Mouse (Mus musculus) megakaryocyte, embryonic 14.5 days (primary cell): ENCODE results near the gene Serpine1. TPM values are rescaled to one million over a fixed set of nuclear protein-coding genes. Genes with fewer than 3 reads are reported as not detected.
A peak's percentile ranks its signal among the peaks of the same experiment; 100 is the strongest.

Experiments used
- H3K27me3 ChIP-seq: replicated peaks from 2 replicates; pipeline ENCODE3; 2012; ENCODE audit warnings: inconsistent platforms
- H3K36me3 ChIP-seq: replicated peaks from 2 replicates; pipeline ENCODE3; 2012; ENCODE audit warnings: low read length, inconsistent platforms, mixed read lengths
- H3K4me1 ChIP-seq: 2 replicates; pipeline ENCODE4 v1.6.1; 2012; ENCODE audit warnings: inconsistent platforms
- H3K4me3 ChIP-seq: replicated peaks from 2 replicates; pipeline ENCODE3; 2012; ENCODE audit warnings: moderate library complexity, mild to moderate bottlenecking, inconsistent platforms
- H3K9me3 ChIP-seq: 2 replicates; pipeline ENCODE4 v1.6.1; 2012; ENCODE audit warnings: inconsistent platforms
- FLI1 ChIP-seq: IDR thresholded peaks from 2 replicates; pipeline ENCODE4 v1.6.1; 2012; ENCODE audit warnings: low read length, inconsistent platforms, mixed read lengths
- GATA1 ChIP-seq: IDR thresholded peaks from 3 replicates; pipeline ENCODE4 v1.6.1; 2012; ENCODE audit warnings: mixed read lengths, low read length, inconsistent platforms, borderline replicate concordance
- polyA plus RNA-seq: library from polyadenylated mRNA; stranded (reverse); fragments of >175 nt; gene quantifications from 2 replicates; pipeline ENCODE4 v1.2.3, GENCODE M21; 2012; ENCODE audit warnings: low replicate concordance; ENCODE audit not compliant: insufficient read depth

Gene Serpine1
- polyA plus RNA-seq, 1 experiment: 0.17 TPM

- H3K4me1 ChIP-seq: peaks cover 45% of the 10 kb centered on the region
- TF ChIP-seq GATA1 (no peak), FLI1 (no peak)
- H3K36me3 ChIP-seq: peaks cover 20% of the 10 kb centered on the region
- H3K27me3 ChIP-seq: peaks cover 13% of the 10 kb centered on the region
- peak overlapping the region; percentile 10 for H3K4me3 ChIP-seq
- no peaks in the 10 kb centered on the region for H3K9me3 ChIP-seq
Measured at GRCm38 (mm10) chr5:137062601-137063000, 9.5 kb downstream of the Serpine1 start.

- Histone ChIP-seq H3K9me3 (no peaks in the 10 kb centered on the region), H3K36me3 (peaks cover 15% of the 10 kb centered on the region), H3K4me1 (peaks cover 39% of the 10 kb centered on the region), H3K27me3 (peaks cover 12% of the 10 kb centered on the region), H3K4me3 (peak overlapping the region; percentile 81)
- TF ChIP-seq GATA1: no peak
- no peak for TF ChIP-seq FLI1
Measured at GRCm38 (mm10) chr5:137061809-137062481, 10.1 kb downstream of the Serpine1 start.

- Histone ChIP-seq H3K27me3 (peaks cover 6% of the 10 kb centered on the region), H3K9me3 (peaks cover 5% of the 10 kb centered on the region; the same call in 1 of the 2 replicates), H3K36me3 (no peaks in the 10 kb centered on the region), H3K4me3 (no peak overlapping the region), H3K4me1 (peaks cover 28% of the 10 kb centered on the region)
- TF ChIP-seq GATA1 (no peak), FLI1 (no peak)
Measured at GRCm38 (mm10) chr5:137054873-137055272, 17.2 kb downstream of the Serpine1 start.

GRCm38 (mm10) chr5:137054299-137054698, 17.8 kb downstream of the Serpine1 start:
- H3K36me3 ChIP-seq: no peaks in the 10 kb centered on the region
- H3K4me1 ChIP-seq: peaks cover 29% of the 10 kb centered on the region
- peaks cover 5% of the 10 kb centered on the region; the same call in 1 of the 2 replicates for H3K9me3 ChIP-seq
- H3K4me3 ChIP-seq: no peak overlapping the region
- no peak for TF ChIP-seq GATA1
- TF ChIP-seq FLI1: no peak
- peaks cover 6% of the 10 kb centered on the region for H3K27me3 ChIP-seq

- Histone ChIP-seq H3K4me1 (peaks cover 41% of the 10 kb centered on the region), H3K27me3 (peaks cover 6% of the 10 kb centered on the region), H3K36me3 (no peaks in the 10 kb centered on the region), H3K4me3 (peak overlapping the region; percentile 18), H3K9me3 (peaks cover 5% of the 10 kb centered on the region; the same call in 1 of the 2 replicates)
- no peak for TF ChIP-seq FLI1
- no peak for TF ChIP-seq GATA1
Measured at GRCm38 (mm10) chr5:137051914-137052505, 20.1 kb downstream of the Serpine1 start.

- Histone ChIP-seq H3K9me3 (peaks cover 5% of the 10 kb centered on the region; the same call in 1 of the 2 replicates), H3K27me3 (peaks cover 6% of the 10 kb centered on the region), H3K4me3 (no peak overlapping the region), H3K36me3 (no peaks in the 10 kb centered on the region), H3K4me1 (peaks cover 43% of the 10 kb centered on the region)
- TF ChIP-seq GATA1 (no peak), FLI1 (no peak)
Measured at GRCm38 (mm10) chr5:137051125-137051524, 20.9 kb downstream of the Serpine1 start.

GRCm38 (mm10) chr5:137046991-137047390, 25.1 kb downstream of the Serpine1 start:
- H3K4me3 ChIP-seq: no peak overlapping the region
- peaks cover 2% of the 10 kb centered on the region for H3K27me3 ChIP-seq
- H3K36me3 ChIP-seq: peaks cover 20% of the 10 kb centered on the region
- TF ChIP-seq GATA1 (no peak), FLI1 (no peak)
- no peaks in the 10 kb centered on the region for H3K9me3 ChIP-seq
- peaks cover 52% of the 10 kb centered on the region for H3K4me1 ChIP-seq

GRCm38 (mm10) chr5:137046324-137046718, 25.7 kb downstream of the Serpine1 start:
- no peak for TF ChIP-seq GATA1
- no peak for TF ChIP-seq FLI1
- H3K36me3 ChIP-seq: peaks cover 27% of the 10 kb centered on the region
- H3K9me3 ChIP-seq: no peaks in the 10 kb centered on the region
- H3K27me3 ChIP-seq: peaks cover 2% of the 10 kb centered on the region
- peak overlapping the region; percentile 95 for H3K4me3 ChIP-seq
- peaks cover 49% of the 10 kb centered on the region for H3K4me1 ChIP-seq

GRCm38 (mm10) chr5:137045402-137046323, 26.4 kb downstream of the Serpine1 start, which contains the start of gene Ap1s1:
Gene Ap1s1, minus strand, starts transcription at chr5:137046135.
- Histone ChIP-seq H3K9me3 (no peaks in the 10 kb centered on the region), H3K36me3 (peaks cover 32% of the 10 kb centered on the region), H3K4me3 (peak within 1 kb of the TSS; percentile 95), H3K27me3 (no peaks in the 10 kb centered on the region), H3K4me1 (peaks cover 43% of the 10 kb centered on the region)
- no peak for TF ChIP-seq GATA1
- no peak for TF ChIP-seq FLI1

GRCm38 (mm10) chr5:137043997-137044396, 28.1 kb downstream of the Serpine1 start:
- Histone ChIP-seq H3K27me3 (no peaks in the 10 kb centered on the region), H3K9me3 (no peaks in the 10 kb centered on the region), H3K4me3 (no peak overlapping the region), H3K4me1 (peaks cover 41% of the 10 kb centered on the region), H3K36me3 (peaks cover 48% of the 10 kb centered on the region)
- TF ChIP-seq FLI1 (no peak), GATA1 (no peak)
